ENCODE assay signal across 22 mouse cellular contexts in genomic region chr2:32376963-32377362, GRCm38 (mm10). TPM values are rescaled to one million over a fixed set of nuclear protein-coding genes. Genes with fewer than 3 reads are reported as not detected.
"Had no signal": no experiment of that assay in that cellular context is flagged by ENCODE, and none has a peak within 500 bp of the region (broad histone marks: within the 10 kb centered on the region; RNA-seq: fewer than 3 reads in every experiment).

No protein-coding gene starts in this region.

- H3K9me3 ChIP-seq: limb, embryonic 12.5 days; limb, embryonic 15.5 days; liver, embryonic 12.5 days; liver, embryonic 15.5 days; stomach, embryonic 15.5 days had no signal

- H3K27me3 ChIP-seq: limb, embryonic 15.5 days; stomach, embryonic 15.5 days had no signal

- DNase-seq: kidney, adult 18-20 months; kidney, adult 9 months; kidney, postnatal 14 days; kidney, postnatal 4 days; left cerebral cortex, postnatal 4 days; lung, adult 2 months; lung, postnatal 14 days; lung, postnatal 4 days; midbrain, embryonic 14.5 days; spleen, adult 18-20 months; thymus, adult 18-20 months; thymus, postnatal 36 days had no signal

- ATAC-seq: intestine, embryonic 16.5 days; liver, embryonic 12.5 days had no signal

- H3K27ac ChIP-seq: limb, embryonic 12.5 days; limb, embryonic 15.5 days; liver, embryonic 12.5 days; liver, embryonic 15.5 days; stomach, embryonic 15.5 days had no signal

- H3K9ac ChIP-seq: limb, embryonic 12.5 days; limb, embryonic 15.5 days; liver, embryonic 12.5 days; liver, embryonic 15.5 days; stomach, embryonic 15.5 days had no signal

- H3K4me3 ChIP-seq: limb, embryonic 12.5 days; limb, embryonic 15.5 days; liver, embryonic 12.5 days; liver, embryonic 15.5 days; stomach, embryonic 15.5 days had no signal

- H3K4me2 ChIP-seq: limb, embryonic 12.5 days; limb, embryonic 15.5 days; liver, embryonic 12.5 days; liver, embryonic 15.5 days; midbrain, embryonic 11.5 days; stomach, embryonic 15.5 days had no signal

RNA-seq across cellular contexts. Expression of gene Lcn2, which starts 11.1 kb away (rescaled TPM):
- total RNA-seq: midbrain, postnatal 0 days had no signal
- polyA plus RNA-seq: midbrain, embryonic 14.5 days had no signal

RNA-seq across cellular contexts. Expression of gene Dnm1, which starts 23.8 kb away (rescaled TPM):
- total RNA-seq: megakaryocyte progenitor cell, adult 5-6 weeks; megakaryocyte-erythroid progenitor cell, adult 5-6 weeks had no signal
